Mouse (Mus musculus) CD4-positive, CD25-positive, alpha-beta regulatory T cell, adult 2 months (primary cell): Measurements from ENCODE around the gene Ttyh3.
A peak's percentile ranks its signal among the peaks of the same experiment; 100 is the strongest.
"Not testable (repeated sequence)": the region's sequence is repeated elsewhere in the genome, so short reads cannot be mapped to it uniquely, and the experiment has no call there.

Source experiments
- DNase-seq: peaks from one replicate; pipeline ENCODE4 v3.0.0-alpha.2; 2012; ENCODE audit warnings: low read depth, low spot score

Ttyh3 gene

DNA sequence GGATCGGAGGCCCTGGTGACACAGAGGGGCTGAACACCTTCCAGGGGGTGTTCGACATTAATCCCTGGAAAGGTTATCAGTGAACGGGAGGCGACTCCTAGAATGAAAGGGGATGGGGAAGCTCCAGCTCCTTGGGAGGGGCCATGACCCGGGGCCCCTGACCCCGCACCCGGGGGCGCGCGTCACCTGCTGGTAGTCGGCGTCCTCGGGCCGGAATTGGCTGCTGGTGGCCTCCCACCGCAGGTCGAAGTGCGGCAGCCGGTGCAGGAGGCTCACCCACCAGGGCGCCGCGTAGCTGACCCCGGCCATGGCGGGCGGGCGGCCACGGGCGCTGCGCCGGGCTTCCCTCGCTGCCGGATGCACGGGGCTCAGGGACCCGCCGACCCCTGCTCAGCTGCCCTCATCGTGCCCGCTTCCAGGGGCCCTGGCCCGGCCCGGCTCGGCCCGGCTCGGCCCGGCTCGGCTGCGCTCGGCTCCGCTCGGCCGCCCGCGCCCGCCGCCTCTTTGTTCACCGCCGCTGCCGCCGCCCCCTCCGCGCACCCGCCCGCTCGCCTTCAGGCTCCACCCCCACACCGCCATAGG lies at the start of gene Ttyh3:
Gene Ttyh3, minus strand, starts transcription at position 513 of the 582 bp plus-strand sequence.
- DNase-seq, result no peak

- no peak for DNase-seq
Measured at GRCm38 (mm10) chr5:140695987-140696386, 47.2 kb upstream of the Ttyh3 start.

- DNase-seq, result no peak
Measured at GRCm38 (mm10) chr5:140688434-140688833, 39.6 kb upstream of the Ttyh3 start.

- peak; percentile 73 for DNase-seq
Measured at GRCm38 (mm10) chr5:140684343-140685148, 35.7 kb upstream of the Ttyh3 start.

DNA sequence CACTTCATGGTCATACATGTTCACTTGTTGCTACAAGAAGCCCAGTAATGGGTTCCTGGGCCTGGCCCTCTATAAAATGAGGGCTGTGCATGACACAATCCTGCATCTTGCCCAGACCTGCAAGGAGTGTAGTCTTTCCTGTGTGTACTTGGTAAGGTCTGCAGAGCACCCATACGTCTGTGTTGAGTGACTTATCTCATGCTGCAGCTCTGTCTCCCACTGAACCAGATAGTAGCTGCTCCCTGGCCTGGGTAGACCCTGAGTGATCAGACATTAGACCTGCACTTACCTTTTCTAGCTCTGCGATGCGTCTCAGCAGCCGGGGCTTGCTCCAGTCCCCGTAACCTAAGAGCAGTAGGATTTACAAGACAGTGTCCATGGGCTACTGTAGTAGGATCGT lies 33.3 kb upstream of the Ttyh3 start:
- no peak for DNase-seq

GRCm38 (mm10) chr5:140680950-140681349 lies 32.1 kb upstream of the Ttyh3 start:
- DNase-seq, result no peak

DNA sequence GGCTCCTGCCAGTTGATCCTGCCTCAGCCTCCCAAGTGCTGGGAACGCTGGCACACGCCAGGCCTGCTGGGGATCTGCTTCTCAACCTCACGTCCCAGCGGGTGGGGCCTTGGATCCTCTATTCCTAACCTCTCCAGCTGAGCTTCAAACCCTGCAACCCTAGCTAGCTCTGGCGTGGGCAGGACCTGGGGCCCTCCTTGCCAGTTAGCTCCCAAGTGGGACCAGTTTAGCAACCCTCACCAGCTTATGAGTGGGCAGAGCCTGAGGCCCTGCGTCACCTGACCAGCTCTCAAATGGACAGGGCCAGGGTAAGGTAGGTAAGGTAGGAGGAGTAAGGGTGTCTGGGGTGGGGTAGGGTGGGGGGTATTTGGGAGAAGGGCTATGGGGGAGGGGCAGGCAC lies 31.2 kb upstream of the Ttyh3 start:
- no peak for DNase-seq

GRCm38 (mm10) chr5:140677137-140677536 lies 28.3 kb upstream of the Ttyh3 start:
- DNase-seq, result no peak

GRCm38 (mm10) chr5:140675640-140676039 lies 26.8 kb upstream of the Ttyh3 start:
- DNase-seq, result no peak

GRCm38 (mm10) chr5:140675079-140675478 lies 26.2 kb upstream of the Ttyh3 start:
- no peak for DNase-seq

- DNase-seq, result no peak
Measured at GRCm38 (mm10) chr5:140674036-140674435, 25.2 kb upstream of the Ttyh3 start.

DNA sequence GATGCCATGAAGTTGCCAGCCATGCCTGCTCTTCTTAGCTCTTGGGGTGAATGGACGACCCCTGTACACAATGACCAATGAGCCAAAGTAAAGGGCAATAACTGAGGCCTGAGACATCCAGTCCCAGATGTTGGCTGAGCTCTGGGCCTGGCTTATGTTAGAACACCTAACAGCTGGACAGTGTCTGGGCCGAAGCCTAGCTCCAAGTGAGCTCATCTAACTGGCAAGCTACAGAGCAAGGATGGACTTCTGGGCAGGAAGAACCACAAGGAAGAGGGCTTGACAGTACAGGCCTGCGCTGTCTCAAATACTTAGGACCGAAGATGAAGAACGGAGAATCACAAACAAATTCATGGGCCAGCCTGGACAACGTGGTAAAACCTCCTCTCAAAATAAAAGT lies 23.8 kb upstream of the Ttyh3 start:
- DNase-seq, result not testable (repeated sequence)

DNA sequence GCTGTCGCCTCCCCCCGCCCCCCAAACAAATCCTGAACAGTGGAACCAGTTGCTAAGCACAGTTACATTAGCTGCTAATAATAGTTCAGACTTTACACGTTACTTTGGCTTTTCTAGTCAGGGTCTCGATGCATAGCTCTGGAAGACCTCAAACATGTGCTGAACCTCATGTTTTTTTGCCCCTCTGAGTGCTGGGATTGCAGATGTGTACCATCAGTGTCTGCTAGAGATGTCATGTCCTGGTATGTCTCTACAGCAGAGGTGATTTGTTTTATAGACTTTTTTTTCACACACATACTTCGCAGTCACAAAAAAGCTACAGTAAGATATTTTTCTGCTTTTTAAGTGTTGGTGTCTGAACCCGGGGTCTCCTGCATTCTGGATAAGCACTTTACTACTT lies 23.3 kb upstream of the Ttyh3 start:
- DNase-seq, result no peak

DNA sequence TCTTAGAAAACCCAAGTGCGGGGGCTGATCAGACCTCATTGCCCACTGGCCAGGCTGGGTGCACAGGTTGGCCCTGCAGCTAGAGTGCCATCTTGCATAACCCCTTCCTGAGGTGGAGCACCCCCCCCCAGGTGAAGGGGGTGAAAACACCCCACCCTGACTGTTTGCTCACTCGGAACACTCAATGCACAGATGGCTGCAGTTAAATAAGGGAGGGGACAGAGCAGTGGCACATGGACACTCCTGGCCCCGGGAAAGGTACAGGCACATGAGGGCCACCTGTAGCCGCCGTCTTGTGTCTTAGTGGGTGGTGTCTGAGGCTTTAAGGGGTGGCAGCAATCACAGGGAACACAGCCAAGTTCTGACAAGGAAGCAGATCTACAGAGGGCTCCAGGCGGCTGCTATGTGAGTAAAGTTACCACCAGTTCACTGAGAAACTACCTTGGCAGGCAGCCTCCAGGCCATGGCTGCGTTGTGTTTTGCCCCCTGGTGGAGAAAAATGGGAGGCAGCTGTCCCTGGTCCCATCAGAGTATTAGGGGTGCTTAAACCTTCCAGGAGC lies 14.9 kb upstream of the Ttyh3 start:
- peak; percentile 85 for DNase-seq

DNA sequence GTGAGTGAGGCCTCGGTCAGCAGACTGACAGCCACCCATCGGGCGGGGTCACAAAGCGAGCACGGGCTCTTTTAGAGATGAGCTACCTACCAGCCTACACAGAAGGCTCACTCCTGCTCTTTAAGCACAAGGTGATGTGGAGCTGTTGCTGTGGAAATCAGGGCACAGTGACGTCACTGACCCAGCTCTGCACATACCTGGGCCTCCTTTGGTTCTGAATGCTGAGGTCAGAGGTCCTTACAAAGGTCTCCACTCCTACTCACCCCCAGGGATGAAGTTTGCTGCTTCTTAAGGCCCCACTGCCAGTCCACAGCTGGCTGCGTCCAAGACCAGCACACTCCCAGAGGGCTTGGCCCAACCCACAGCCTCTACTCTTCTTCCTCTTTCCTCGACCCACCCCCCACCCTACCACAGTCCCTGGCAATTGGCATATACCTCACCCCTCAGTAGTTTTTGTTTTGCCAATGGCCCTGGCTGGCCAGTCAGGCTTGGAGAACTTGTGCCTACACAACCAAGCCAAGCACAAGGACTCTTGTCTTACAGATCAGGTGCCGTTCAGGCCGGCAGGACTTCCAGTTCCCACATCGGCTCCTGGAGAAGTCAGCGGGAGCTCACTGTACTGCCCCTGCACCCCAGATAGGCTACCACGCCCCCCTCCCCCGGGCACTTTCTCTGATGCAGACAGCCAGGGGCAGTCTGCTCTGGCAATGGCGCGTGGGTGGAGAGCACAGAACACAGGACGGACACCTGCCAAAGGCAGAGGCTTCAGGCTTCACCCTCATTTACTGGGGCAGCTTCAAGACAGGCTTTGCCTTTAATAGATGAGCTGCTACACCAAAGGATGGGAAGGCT lies 14.1 kb upstream of the Ttyh3 start:
- peak; percentile 57 for DNase-seq

- peak; percentile 21 for DNase-seq
Measured at GRCm38 (mm10) chr5:140661875-140662643, 13.2 kb upstream of the Ttyh3 start.

DNA sequence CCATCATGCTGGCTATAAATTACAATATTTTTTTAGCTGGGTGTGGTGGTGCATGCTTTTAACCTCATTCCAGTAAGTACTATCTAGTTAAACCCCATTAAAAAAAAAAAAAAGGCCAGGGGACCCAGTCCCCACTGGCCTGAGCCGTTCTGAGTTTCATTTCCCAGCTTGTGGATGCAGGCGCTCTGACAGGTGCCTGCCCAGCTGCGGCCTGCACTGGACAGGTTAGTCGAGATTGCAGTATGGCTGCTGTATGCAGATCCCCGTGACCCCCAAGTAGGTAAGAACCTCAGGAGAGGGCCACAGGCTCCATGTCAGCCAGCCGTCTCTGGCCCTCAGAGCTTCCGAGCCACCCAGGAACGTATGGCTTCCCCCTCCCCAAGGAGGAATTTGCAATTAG lies 12.6 kb upstream of the Ttyh3 start:
- DNase-seq, result no peak

- no peak for DNase-seq
Measured at GRCm38 (mm10) chr5:140660398-140660797, 11.6 kb upstream of the Ttyh3 start.

- DNase-seq, result peak; percentile 62
Measured at GRCm38 (mm10) chr5:140659607-140660272, 10.9 kb upstream of the Ttyh3 start.

GRCm38 (mm10) chr5:140654096-140654845 lies 5.4 kb upstream of the Ttyh3 start:
- no peak for DNase-seq
